Mouse (Mus musculus) olfactory bulb, adult 2 months (tissue): ENCODE data around the gene F3.

Experiments
- CTCF ChIP-seq: fragments of 200-500 bp; IDR thresholded peaks from 2 replicates; pipeline ENCODE4 v1.5.1; 2012; ENCODE audit warnings: low read depth, mild to moderate bottlenecking, low read length, moderate library complexity; ENCODE audit not compliant: insufficient read depth
- POLR2A ChIP-seq: fragments of 200-500 bp; IDR thresholded peaks from 2 replicates; pipeline ENCODE4 v1.6.1; 2012; ENCODE audit warnings: mild to moderate bottlenecking, low read depth, low read length, moderate library complexity; ENCODE audit not compliant: insufficient read depth

GRCm38 (mm10) chr3:121738742-121739342, 15.5 kb downstream of the F3 start:
- TF ChIP-seq CTCF (no peak), POLR2A (no peak)
